Mouse (Mus musculus): ENCODE results near the gene Arhgap22.

Arhgap22 gene

GRCm38 (mm10) chr14:33214767-33215128 is 922 bp downstream of the Arhgap22 start:
- DNase-seq (ENCODE audit: low spot score): no peak

- no peak for DNase-seq (ENCODE audit: low spot score)
Observed at GRCm38 (mm10) chr14:33215163-33215562, 1.3 kb downstream of the Arhgap22 start.

- no peak for DNase-seq (ENCODE audit: low spot score)
Observed at GRCm38 (mm10) chr14:33216343-33217208, 2.8 kb downstream of the Arhgap22 start.

DNA sequence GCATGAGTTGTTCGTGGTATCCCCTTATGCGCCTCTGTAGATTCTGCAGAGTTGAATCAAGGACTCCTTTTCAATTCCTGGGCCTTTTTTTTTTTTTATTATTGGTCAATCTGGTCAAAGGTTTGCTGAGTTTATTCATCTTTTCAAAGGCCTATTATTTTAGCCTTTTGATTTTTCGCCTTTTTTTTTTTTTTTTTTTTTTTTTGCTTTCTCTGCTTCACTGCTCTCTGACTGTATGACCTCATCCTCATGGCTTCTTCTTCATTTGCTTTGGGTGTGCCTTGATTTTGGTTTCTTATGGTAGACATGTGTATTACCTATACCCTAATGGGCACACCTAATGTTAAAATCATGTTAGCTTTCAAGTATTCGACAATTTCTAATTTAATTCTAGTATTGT is 11.4 kb downstream of the Arhgap22 start:
- DNase-seq (ENCODE audit: low spot score): no peak

- no peak for DNase-seq (ENCODE audit: low spot score)
Observed at GRCm38 (mm10) chr14:33230672-33231071, 16.8 kb downstream of the Arhgap22 start.

DNA sequence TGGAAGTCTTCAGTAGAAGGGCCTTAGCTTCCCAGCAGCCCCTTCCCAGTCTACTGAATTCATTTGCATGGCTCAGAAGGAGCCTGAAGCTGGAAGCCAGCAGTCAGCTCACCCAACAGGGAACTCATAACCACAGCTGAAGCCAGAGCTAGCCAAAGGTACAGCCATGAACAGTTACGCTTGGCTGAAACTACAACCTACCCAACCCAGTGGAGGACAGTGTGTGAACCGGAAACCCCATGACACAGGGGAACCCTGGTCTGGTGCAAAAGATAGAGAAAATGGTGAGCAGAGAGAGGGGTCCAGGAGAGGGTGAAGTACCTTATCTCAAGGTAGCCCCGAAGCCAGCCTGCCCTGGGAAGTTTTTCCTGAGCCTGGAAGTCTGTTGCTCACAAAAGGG is 17.5 kb downstream of the Arhgap22 start:
- DNase-seq (ENCODE audit: low spot score): no peak

GRCm38 (mm10) chr14:33232048-33232447 is 18.2 kb downstream of the Arhgap22 start:
- DNase-seq (ENCODE audit: low spot score): no peak

GRCm38 (mm10) chr14:33235661-33236060 is 21.8 kb downstream of the Arhgap22 start:
- DNase-seq (ENCODE audit: low spot score): no peak

GRCm38 (mm10) chr14:33240400-33240799 is 26.6 kb downstream of the Arhgap22 start:
- no peak for DNase-seq (ENCODE audit: low spot score)

GRCm38 (mm10) chr14:33243261-33243660 is 29.4 kb downstream of the Arhgap22 start:
- DNase-seq (ENCODE audit: low spot score): no peak

GRCm38 (mm10) chr14:33244519-33244918 is 30.7 kb downstream of the Arhgap22 start:
- DNase-seq (ENCODE audit: low spot score): no peak

DNA sequence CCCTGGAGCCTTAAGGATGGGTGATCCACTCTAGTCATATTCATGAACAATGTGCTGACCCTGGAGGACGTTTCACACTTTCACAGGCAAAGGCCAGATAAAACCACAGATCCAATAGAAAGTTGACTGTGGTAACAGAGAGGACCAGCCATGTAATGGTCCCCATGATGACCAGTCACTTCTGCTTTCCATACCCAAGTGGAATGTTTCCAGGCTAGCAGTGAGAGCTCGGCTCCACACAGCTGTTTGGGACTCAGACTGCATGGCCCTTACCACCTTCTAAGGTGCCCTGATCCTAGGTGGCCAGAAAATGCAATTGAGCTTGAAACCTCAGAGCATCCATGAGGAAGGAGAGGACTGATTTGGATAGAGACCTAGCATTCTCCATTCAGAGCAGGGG is 31.1 kb downstream of the Arhgap22 start:
- DNase-seq (ENCODE audit: low spot score): no peak

GRCm38 (mm10) chr14:33246476-33246875 is 32.6 kb downstream of the Arhgap22 start:
- no peak for DNase-seq (ENCODE audit: low spot score)

- peak; percentile 83 for DNase-seq (ENCODE audit: low spot score)
Observed at GRCm38 (mm10) chr14:33247623-33248022, 33.8 kb downstream of the Arhgap22 start.

DNA sequence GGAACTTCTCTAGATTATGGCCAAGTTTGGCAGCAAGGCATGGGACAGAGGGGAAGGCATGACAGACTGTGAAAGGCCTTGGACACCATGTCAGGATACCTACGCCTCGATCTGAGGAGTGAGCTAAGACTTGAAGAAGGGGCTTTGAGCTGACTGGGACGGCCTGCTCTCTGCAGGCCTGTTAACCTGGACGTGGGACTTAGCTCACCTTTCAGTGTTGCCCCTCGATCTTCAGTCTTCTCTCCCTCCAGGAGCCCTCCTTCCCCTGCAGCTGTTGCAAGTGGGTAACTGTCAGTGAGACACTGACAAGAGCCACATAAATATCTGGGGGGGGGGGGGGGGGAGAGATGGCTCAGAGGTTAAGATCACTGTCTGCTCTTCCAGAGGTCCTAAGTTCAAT is 34.9 kb downstream of the Arhgap22 start:
- DNase-seq (ENCODE audit: low spot score): no peak

GRCm38 (mm10) chr14:33250215-33250939 is 36.6 kb downstream of the Arhgap22 start:
- peak; percentile 60 for DNase-seq (ENCODE audit: low spot score)

- DNase-seq (ENCODE audit: low spot score): peak; percentile 8
Observed at GRCm38 (mm10) chr14:33250956-33251745, 37.3 kb downstream of the Arhgap22 start.

- DNase-seq (ENCODE audit: low spot score): no peak
Observed at GRCm38 (mm10) chr14:33258256-33258655, 44.4 kb downstream of the Arhgap22 start.

- no peak for DNase-seq (ENCODE audit: low spot score)
Observed at GRCm38 (mm10) chr14:33260131-33260530, 46.3 kb downstream of the Arhgap22 start.

GRCm38 (mm10) chr14:33264795-33265194 is 51.0 kb downstream of the Arhgap22 start:
- no peak for DNase-seq (ENCODE audit: low spot score)

- DNase-seq (ENCODE audit: low spot score): no peak
Observed at GRCm38 (mm10) chr14:33276240-33276639, 62.4 kb downstream of the Arhgap22 start.

DNA sequence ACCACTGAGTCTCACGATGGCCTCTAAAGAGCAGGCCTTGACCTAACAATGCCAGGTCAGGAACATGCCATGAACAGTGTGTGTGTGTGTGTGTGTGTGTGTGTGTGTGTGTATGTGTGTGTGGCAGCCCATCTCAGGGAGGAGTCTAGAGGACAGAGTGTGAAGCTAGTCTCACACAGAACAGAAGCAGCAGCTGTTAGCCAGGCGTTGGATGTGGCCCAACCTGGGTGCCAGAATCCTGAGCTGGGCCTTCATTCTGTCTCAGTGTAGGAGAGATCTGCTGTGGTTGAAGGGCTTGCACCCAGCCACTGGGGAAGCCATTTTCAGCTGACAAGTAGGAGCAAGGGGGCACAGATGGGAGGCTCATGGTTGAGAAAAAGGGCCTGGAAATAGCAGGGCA is 64.5 kb downstream of the Arhgap22 start:
- no peak for DNase-seq (ENCODE audit: low spot score)

DNA sequence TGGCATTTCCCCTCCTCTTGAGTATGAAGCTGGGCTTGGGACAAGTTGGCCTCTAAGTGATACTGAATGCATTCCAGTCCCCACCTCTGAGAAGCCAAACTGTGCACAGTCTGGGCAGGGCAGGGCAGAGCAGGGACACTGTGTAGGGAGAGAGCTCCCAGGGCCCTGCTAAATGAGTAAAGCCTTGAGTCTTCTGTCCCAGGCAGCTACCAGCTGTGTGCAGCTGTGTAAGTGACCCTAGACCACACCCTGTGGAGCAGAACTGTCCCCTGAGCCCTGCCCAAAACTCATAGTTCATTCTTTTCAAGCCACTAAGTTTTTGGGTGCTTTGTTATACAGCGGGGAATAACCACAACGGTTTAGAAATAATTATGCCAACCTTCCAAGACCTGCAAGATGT is 67.1 kb downstream of the Arhgap22 start:
- no peak for DNase-seq (ENCODE audit: low spot score)
